Mouse (Mus musculus) CH12.LX (cell line): ENCODE results near the gene Mmp9. TPM values are rescaled to one million over a fixed set of nuclear protein-coding genes. Genes with fewer than 3 reads are reported as not detected.

ENCODE experiments used
- DNase-seq: peaks from one replicate; pipeline ENCODE4 v3.0.0-alpha.2; 2013; ENCODE audit errors: extremely low read depth
- H3K27ac ChIP-seq: 2 replicates; pipeline ENCODE4 v1.5.1; 2012; ENCODE audit warnings: low read depth, mild to moderate bottlenecking, control low read depth, moderate library complexity; ENCODE audit not compliant: insufficient read depth
- H3K27me3 ChIP-seq: replicated peaks from 2 replicates; pipeline ENCODE3; 2012; ENCODE audit warnings: inconsistent platforms
- H3K36me3 ChIP-seq, 2 experiments: replicated peaks in 1 of 2; 2 replicates each; pipeline versions ENCODE3 to v1.6.1; 2012; ENCODE audit warnings: inconsistent platforms in 1 of 2, low read length in 1 of 2, mild to moderate bottlenecking in 1 of 2, mixed read lengths in 1 of 2, moderate library complexity in 1 of 2; ENCODE audit not compliant: control insufficient read depth in 1 of 2, insufficient read depth in 1 of 2
- H3K4me1 ChIP-seq, 2 experiments: 2 replicates each; pipeline ENCODE4 v1.6.1; 2012; ENCODE audit warnings: inconsistent platforms in 1 of 2, moderate library complexity in 1 of 2; ENCODE audit not compliant: insufficient read depth in 2 of 2, control insufficient read depth in 1 of 2
- H3K4me2 ChIP-seq: 2 replicates; pipeline ENCODE4 v1.6.1; 2012; ENCODE audit warnings: low read depth, mild to moderate bottlenecking, control low read depth; ENCODE audit not compliant: poor library complexity, insufficient read depth, severe bottlenecking
- H3K4me3 ChIP-seq, 3 experiments: fragments of 150-350 bp in 1 of 3; sonication (generic) in 1 of 3; replicated peaks in 1 of 3; 2 replicates each; pipeline versions ENCODE3 to v1.5.1; 2011 to 2012; ENCODE audit warnings: low read depth in 2 of 3, low read length in 2 of 3, mild to moderate bottlenecking in 2 of 3, moderate library complexity in 2 of 3, control low read depth in 1 of 3, improper control_type of control experiment in 1 of 3, inconsistent platforms in 1 of 3, mixed read lengths in 1 of 3; ENCODE audit not compliant: poor library complexity in 1 of 3
- H3K79me2 ChIP-seq: replicated peaks from 2 replicates; pipeline ENCODE4 v1.6.1; 2012; ENCODE audit warnings: mild to moderate bottlenecking, moderate library complexity; ENCODE audit not compliant: control insufficient read depth, poor library complexity, insufficient read depth, severe bottlenecking; ENCODE audit errors: extremely low read depth
- H3K9ac ChIP-seq: 2 replicates; pipeline ENCODE4 v1.6.1; 2012; ENCODE audit warnings: low read depth, mild to moderate bottlenecking, control low read depth, moderate library complexity; ENCODE audit not compliant: insufficient read depth
- H3K9me3 ChIP-seq: replicated peaks from 2 replicates; pipeline ENCODE3; 2012; ENCODE audit warnings: low read length, inconsistent platforms, mixed read lengths
- CHD2 ChIP-seq: IDR thresholded peaks from 2 replicates; pipeline ENCODE4 v1.6.1; 2011; ENCODE audit warnings: low read length, improper control_type of control experiment
- CTCF ChIP-seq, 2 experiments: IDR thresholded peaks in 1 of 2; conservative IDR thresholded peaks in 1 of 2; 2 replicates each; pipeline ENCODE4 v1.5.1; 2011 to 2012; ENCODE audit warnings: low read depth in 2 of 2, low read length in 2 of 2, improper control_type of control experiment in 1 of 2, inconsistent platforms in 1 of 2, mild to moderate bottlenecking in 1 of 2, moderate library complexity in 1 of 2
- E2F4 ChIP-seq: IDR thresholded peaks from 2 replicates; pipeline ENCODE4 v1.6.1; 2011; ENCODE audit warnings: low read depth, low read length, improper control_type of control experiment; ENCODE audit not compliant: insufficient replicate concordance
- ELF1 ChIP-seq: IDR thresholded peaks from 2 replicates; pipeline ENCODE4 v1.6.1; 2014; ENCODE audit warnings: low read depth, mild to moderate bottlenecking, inconsistent platforms, low read length, improper control_type of control experiment
- EP300 ChIP-seq: IDR thresholded peaks from 2 replicates; pipeline ENCODE4 v1.6.1; 2011; ENCODE audit warnings: low read length, improper control_type of control experiment
- ETS1 ChIP-seq: conservative IDR thresholded peaks from 2 replicates; pipeline ENCODE4 v1.6.1; 2012; ENCODE audit warnings: low read depth, mild to moderate bottlenecking, inconsistent platforms, low read length, improper control_type of control experiment, moderate library complexity
- JUN ChIP-seq: IDR thresholded peaks from 2 replicates; pipeline ENCODE4 v1.6.1; 2011; ENCODE audit warnings: low read depth, mild to moderate bottlenecking, low read length, improper control_type of control experiment, moderate library complexity; ENCODE audit not compliant: insufficient read depth
- KAT2A ChIP-seq: IDR thresholded peaks from 2 replicates; pipeline ENCODE4 v1.6.1; 2012; ENCODE audit warnings: low read length, improper control_type of control experiment, inconsistent platforms; ENCODE audit not compliant: insufficient replicate concordance
- MAFK ChIP-seq: IDR thresholded peaks from 2 replicates; pipeline ENCODE4 v1.6.1; 2011; ENCODE audit warnings: low read length, improper control_type of control experiment; ENCODE audit not compliant: insufficient replicate concordance
- MAZ ChIP-seq: IDR thresholded peaks from 2 replicates; pipeline ENCODE4 v1.6.1; 2012; ENCODE audit warnings: low read depth, mild to moderate bottlenecking, inconsistent platforms, low read length, improper control_type of control experiment, moderate library complexity
- MEF2A ChIP-seq: IDR thresholded peaks from 2 replicates; pipeline ENCODE4 v1.6.1; 2014; ENCODE audit warnings: low read depth, mild to moderate bottlenecking, inconsistent platforms, low read length, improper control_type of control experiment, borderline replicate concordance
- MYC ChIP-seq: IDR thresholded peaks from 2 replicates; pipeline ENCODE4 v1.6.1; 2011; ENCODE audit warnings: low read depth, mild to moderate bottlenecking, improper control_type of control experiment, low read length
- NELFE ChIP-seq: IDR thresholded peaks from 2 replicates; pipeline ENCODE4 v1.6.1; 2011; ENCODE audit warnings: low read depth, low read length, improper control_type of control experiment
- NRF1 ChIP-seq: IDR thresholded peaks from 2 replicates; pipeline ENCODE4 v1.6.1; 2014; ENCODE audit warnings: low read depth, mild to moderate bottlenecking, inconsistent platforms, low read length, improper control_type of control experiment, moderate library complexity
- RCOR1 ChIP-seq: conservative IDR thresholded peaks from 2 replicates; pipeline ENCODE4 v1.6.1; 2012; ENCODE audit warnings: low read depth, mild to moderate bottlenecking, inconsistent platforms, low read length, improper control_type of control experiment
- SIN3A ChIP-seq: IDR thresholded peaks from 2 replicates; pipeline ENCODE4 v1.6.1; 2012; ENCODE audit warnings: low read length, improper control_type of control experiment, inconsistent platforms
- SMC3 ChIP-seq: IDR thresholded peaks from 2 replicates; pipeline ENCODE4 v1.6.1; 2011; ENCODE audit warnings: low read depth, low read length, improper control_type of control experiment
- TBP ChIP-seq: conservative IDR thresholded peaks from 2 replicates; pipeline ENCODE4 v1.6.1; 2011; ENCODE audit warnings: low read depth, low read length, improper control_type of control experiment
- TCF12 ChIP-seq: IDR thresholded peaks from 2 replicates; pipeline ENCODE4 v1.6.1; 2014; ENCODE audit warnings: low read depth, mild to moderate bottlenecking, inconsistent platforms, low read length, improper control_type of control experiment
- UBTF ChIP-seq: IDR thresholded peaks from 2 replicates; pipeline ENCODE4 v1.6.1; 2012; ENCODE audit warnings: low read depth, mild to moderate bottlenecking, inconsistent platforms, low read length, improper control_type of control experiment, moderate library complexity
- ZC3H11A ChIP-seq: IDR thresholded peaks from 2 replicates; pipeline ENCODE4 v1.6.1; 2012; ENCODE audit warnings: low read depth, mild to moderate bottlenecking, inconsistent platforms, low read length, improper control_type of control experiment
- ZKSCAN1 ChIP-seq: IDR thresholded peaks from 2 replicates; pipeline ENCODE4 v1.6.1; 2012; ENCODE audit warnings: low read depth, inconsistent platforms, low read length, improper control_type of control experiment, borderline replicate concordance
- ZMIZ1 ChIP-seq: IDR thresholded peaks from 2 replicates; pipeline ENCODE4 v1.6.1; 2012; ENCODE audit warnings: low read depth, mild to moderate bottlenecking, inconsistent platforms, low read length, improper control_type of control experiment
- ZNF384 ChIP-seq: IDR thresholded peaks from 2 replicates; pipeline ENCODE4 v1.6.1; 2012; ENCODE audit warnings: low read depth, low read length, improper control_type of control experiment, inconsistent platforms
- dilution Hi-C: fragments of 300-500 bp; cut with MboI; formaldehyde crosslinking; loops from 2 replicates; pipeline ENCODE4 v1.14.3; 2020; ENCODE audit warnings: low sequenced_read_pairs; ENCODE audit not compliant: extremely low pct_unique_long_range_greater_than_20kb, extremely low pct_ligation_motif_present
- in situ Hi-C: fragments of 300-500 bp; cut with MboI; formaldehyde crosslinking; loops from 3 replicates; pipeline ENCODE4 v1.14.3; 2019; ENCODE audit warnings: low sequenced_read_pairs, low pct_ligation_motif_present, low pct_unique_long_range_greater_than_20kb, mixed read lengths
- polyA plus RNA-seq: library from polyadenylated mRNA; unstranded; fragments of >175 nt; gene quantifications from 2 replicates; pipeline ENCODE4 v1.2.1, GENCODE M21; 2012; ENCODE audit warnings: low read depth; ENCODE audit not compliant: insufficient read length
- total RNA-seq, 2 experiments: library from RNA; depleted of rRNA; stranded (reverse); fragments of 300-350 nt in 1 of 2; fragments of >200 nt in 1 of 2; gene quantifications; 2 replicates each; pipeline ENCODE4 v1.2.3; 2012 to 2014

Gene Mmp9
- total and polyA plus RNA-seq, 3 experiments = not detected

DNA sequence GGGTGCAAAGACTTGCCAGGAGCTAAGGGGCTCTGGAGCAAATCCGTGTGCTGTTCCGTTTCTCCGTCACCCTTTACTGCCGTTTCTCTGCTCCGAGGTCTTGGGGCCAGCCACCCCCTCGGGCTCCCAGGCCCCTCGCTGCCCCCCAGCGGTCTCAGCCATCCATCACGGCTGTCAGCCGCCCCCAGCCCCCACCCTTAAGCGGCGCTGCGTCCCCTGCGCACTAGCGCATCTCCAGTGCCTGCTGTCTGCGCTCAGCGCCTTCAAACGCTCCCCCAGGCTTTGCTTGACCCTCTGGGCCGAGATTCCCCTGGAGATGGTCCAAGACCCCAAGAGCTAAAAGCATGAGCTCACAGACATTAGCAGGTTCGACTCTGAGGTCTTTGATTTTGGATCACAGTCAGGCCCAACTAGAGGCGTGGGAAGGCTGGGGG is 28.8 kb downstream of the Mmp9 start:
- dilution Hi-C loops = no loop called here
- H3K27ac ChIP-seq = no peak overlapping the region
- in situ Hi-C loops = no loop called here
- no peak for DNase-seq
- H3K27me3 ChIP-seq = peaks cover 52% of the 10 kb centered on the region
- peaks cover 10% of the 10 kb centered on the region for H3K9me3 ChIP-seq
- no peak overlapping the region for H3K9ac ChIP-seq
- no peaks in the 10 kb centered on the region for H3K36me3 ChIP-seq
- H3K4me3 ChIP-seq = no peak overlapping the region
- no peaks in the 10 kb centered on the region for H3K79me2 ChIP-seq
- H3K4me1 ChIP-seq = peaks cover 3 to 6% of the 10 kb centered on the region in 2 experiments; a peak in 2 of 4 replicates
- no peak for TF ChIP-seq UBTF
- TF ChIP-seq ZMIZ1 = no peak
- TF ChIP-seq JUN = no peak
- TF ChIP-seq MAZ = no peak
- no peak for TF ChIP-seq MEF2A
- no peak for TF ChIP-seq ZC3H11A
- TF ChIP-seq ZNF384 = no peak
- TF ChIP-seq NELFE = no peak
- TF ChIP-seq ETS1 = no peak
- TF ChIP-seq NRF1 = no peak
- TF ChIP-seq SMC3 = no peak
- TF ChIP-seq TBP = no peak
- no peak for TF ChIP-seq CTCF (conservative IDR thresholded peaks at IDR 0.05 in 1 of 2, IDR thresholded peaks at IDR 0.05 in 1 of 2; ENCODE audit: low read depth in 2 of 2, low read length in 2 of 2)
- TF ChIP-seq MYC = no peak
- no peak for TF ChIP-seq EP300
- no peak for TF ChIP-seq MAFK
- H3K4me2 ChIP-seq = no peak overlapping the region

- Histone ChIP-seq H3K27ac (no peak overlapping the region), H3K4me1 (peaks cover 3 to 6% of the 10 kb centered on the region in 2 experiments; a peak in 2 of 4 replicates), H3K27me3 (peaks cover 56% of the 10 kb centered on the region), H3K79me2 (no peaks in the 10 kb centered on the region), H3K9me3 (peaks cover 10% of the 10 kb centered on the region), H3K9ac (no peak overlapping the region), H3K4me3 (no peak overlapping the region), H3K36me3 (no peaks in the 10 kb centered on the region), H3K4me2 (no peak overlapping the region)
- dilution Hi-C loops (no loop called here), in situ Hi-C loops (no loop called here)
- no peak for TF ChIP-seq ELF1
- TF ChIP-seq ZC3H11A = no peak
- no peak for TF ChIP-seq SIN3A
- TF ChIP-seq E2F4 = no peak
- TF ChIP-seq RCOR1 = no peak
- TF ChIP-seq CHD2 = no peak
- TF ChIP-seq SMC3 = no peak
- TF ChIP-seq TCF12 = no peak
- no peak for TF ChIP-seq ZKSCAN1
- no peak for TF ChIP-seq JUN
- no peak for TF ChIP-seq MYC
- TF ChIP-seq KAT2A = no peak
- no peak for DNase-seq
Observed at GRCm38 (mm10) chr2:164970631-164971196, 30.1 kb downstream of the Mmp9 start.
